Mouse (Mus musculus) small intestine, adult 2 months (tissue): ENCODE results near the gene Ep300. TPM values are rescaled to one million over a fixed set of nuclear protein-coding genes. Genes with fewer than 3 reads are reported as not detected.

ENCODE experiments used
- H3K27ac ChIP-seq: fragments of 200-500 bp; 2 replicates; pipeline ENCODE4 v1.5.1; 2012; ENCODE audit warnings: low read depth, low read length, control low read depth, inconsistent platforms; ENCODE audit not compliant: insufficient read depth
- H3K27me3 ChIP-seq: fragments of 200-500 bp; 2 replicates; pipeline ENCODE4 v1.6.1; 2012; ENCODE audit warnings: mild to moderate bottlenecking, moderate library complexity, low read length, inconsistent platforms; ENCODE audit not compliant: control insufficient read depth, insufficient read depth
- H3K36me3 ChIP-seq: fragments of 200-500 bp; 2 replicates; pipeline ENCODE4 v1.6.1; 2012; ENCODE audit warnings: mild to moderate bottlenecking, low read length, control low read depth, inconsistent platforms; ENCODE audit not compliant: control insufficient read depth, insufficient read depth
- H3K4me1 ChIP-seq: fragments of 200-500 bp; 2 replicates; pipeline ENCODE4 v1.6.1; 2012; ENCODE audit warnings: low read length, inconsistent platforms, mixed read lengths; ENCODE audit not compliant: control insufficient read depth, insufficient read depth, insufficient read length
- H3K4me3 ChIP-seq: fragments of 200-500 bp; 2 replicates; pipeline ENCODE4 v1.5.1; 2012; ENCODE audit warnings: low read depth, mild to moderate bottlenecking, control low read depth, inconsistent platforms, low read length, moderate library complexity
- CTCF ChIP-seq: fragments of 200-500 bp; IDR thresholded peaks from 2 replicates; pipeline ENCODE4 v1.5.1; 2012; ENCODE audit warnings: low read depth, mild to moderate bottlenecking, control low read depth, inconsistent platforms, low read length, moderate library complexity, mixed read lengths; ENCODE audit not compliant: insufficient replicate concordance, insufficient read length; ENCODE audit errors: extremely low read depth
- POLR2A ChIP-seq: fragments of 200-500 bp; IDR thresholded peaks from 2 replicates; pipeline ENCODE4 v1.6.1; 2012; ENCODE audit warnings: low read depth, mild to moderate bottlenecking, control low read depth, inconsistent platforms, low read length, moderate library complexity
- WGBS: fragments of 180-500 bp; shearing (Covaris S2); methylation state at CpG from one replicate; pipeline ENCODE4 v1.1.7; 2018; 5-methylcytosine and 5-hydroxymethylcytosine counted together
- polyA plus RNA-seq: library from polyadenylated mRNA; depleted of rRNA; stranded (reverse); fragments of >200 nt; gene quantifications from 2 replicates; pipeline ENCODE4 v1.2.3, GENCODE M21; 2012

The Ep300 gene
- polyA plus RNA-seq, 1 experiment: 33.3 TPM

DNA sequence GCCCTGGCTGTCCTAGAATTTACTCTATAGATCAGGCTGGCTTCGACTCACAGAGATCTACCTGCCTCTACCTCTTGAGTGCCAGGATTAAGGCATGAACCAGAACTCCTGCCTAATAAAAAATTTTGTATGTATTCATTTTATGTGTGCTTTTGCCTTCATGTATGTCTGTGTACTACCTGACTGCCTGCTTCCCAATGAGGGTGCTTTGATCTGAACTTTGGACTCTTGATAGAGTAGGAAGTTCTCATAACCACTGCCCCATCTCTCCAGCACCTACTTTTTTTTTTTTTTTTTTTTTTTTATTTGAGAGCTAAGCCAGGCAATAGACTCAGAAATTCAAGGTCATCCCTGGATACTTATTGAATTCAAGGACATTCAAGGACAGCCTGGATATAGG is 31.7 kb upstream of the Ep300 start:
- H3K4me1 ChIP-seq: peaks cover 3% of the 10 kb centered on the region; the same call in 1 of the 2 replicates
- no peaks in the 10 kb centered on the region for H3K27me3 ChIP-seq
- TF ChIP-seq CTCF: no peak
- TF ChIP-seq POLR2A: no peak
- no peak overlapping the region for H3K4me3 ChIP-seq
- no peaks in the 10 kb centered on the region for H3K36me3 ChIP-seq
- 26% methylated on average over 1 of the region's 1 CpGs for WGBS
- H3K27ac ChIP-seq: peak overlapping the region; percentile 69

GRCm38 (mm10) chr15:81554558-81555297 is 30.4 kb upstream of the Ep300 start:
- no peaks in the 10 kb centered on the region for H3K27me3 ChIP-seq
- no peaks in the 10 kb centered on the region for H3K36me3 ChIP-seq
- peaks cover 3% of the 10 kb centered on the region; the same call in 1 of the 2 replicates for H3K4me1 ChIP-seq
- peak overlapping the region; percentile 46 for H3K4me3 ChIP-seq
- peak overlapping the region; percentile 82 for H3K27ac ChIP-seq
- 19% methylated on average over 18 of the region's 18 CpGs for WGBS
- TF ChIP-seq POLR2A (no peak), CTCF (peak; percentile 17; the same call in 1 of the 2 replicates)

GRCm38 (mm10) chr15:81555986-81556385 is 29.2 kb upstream of the Ep300 start:
- Histone ChIP-seq H3K27me3 (no peaks in the 10 kb centered on the region), H3K4me1 (peaks cover 3% of the 10 kb centered on the region; the same call in 1 of the 2 replicates), H3K27ac (no peak overlapping the region), H3K36me3 (no peaks in the 10 kb centered on the region), H3K4me3 (no peak overlapping the region)
- TF ChIP-seq POLR2A: no peak
- no peak for TF ChIP-seq CTCF
- 90% methylated on average over 3 of the region's 3 CpGs for WGBS

GRCm38 (mm10) chr15:81561501-81561900 is 23.6 kb upstream of the Ep300 start:
- TF ChIP-seq CTCF: no peak
- TF ChIP-seq POLR2A: no peak
- Histone ChIP-seq H3K4me3 (no peak overlapping the region), H3K4me1 (peaks cover 11% of the 10 kb centered on the region; the same call in 1 of the 2 replicates), H3K27ac (no peak overlapping the region), H3K27me3 (no peaks in the 10 kb centered on the region), H3K36me3 (no peaks in the 10 kb centered on the region)
- WGBS: 44% methylated on average over 3 of the region's 3 CpGs

DNA sequence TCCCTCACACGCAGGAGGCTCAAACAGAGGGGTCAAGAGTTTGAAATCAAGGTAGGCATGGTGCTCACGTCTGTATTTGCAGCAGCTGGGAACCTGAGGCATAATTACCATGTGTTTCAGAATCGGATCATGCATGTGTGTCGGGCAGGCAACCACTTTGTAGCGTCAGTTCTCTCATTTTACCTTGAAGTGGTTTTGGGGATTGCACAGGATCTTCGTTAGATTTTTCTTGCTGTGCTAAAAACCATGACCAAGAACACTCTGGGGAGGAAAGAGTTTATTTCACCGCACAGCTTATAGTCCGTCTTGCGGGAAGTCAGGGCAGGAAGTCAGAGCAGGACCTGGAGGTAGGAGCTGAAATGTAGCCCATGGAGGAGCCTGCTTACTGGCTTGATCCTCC is 23.2 kb upstream of the Ep300 start:
- TF ChIP-seq POLR2A (no peak), CTCF (no peak)
- WGBS: 77% methylated on average over 9 of the region's 9 CpGs
- Histone ChIP-seq H3K36me3 (no peaks in the 10 kb centered on the region), H3K4me3 (no peak overlapping the region), H3K27me3 (no peaks in the 10 kb centered on the region), H3K27ac (no peak overlapping the region), H3K4me1 (peaks cover 11% of the 10 kb centered on the region; the same call in 1 of the 2 replicates)

DNA sequence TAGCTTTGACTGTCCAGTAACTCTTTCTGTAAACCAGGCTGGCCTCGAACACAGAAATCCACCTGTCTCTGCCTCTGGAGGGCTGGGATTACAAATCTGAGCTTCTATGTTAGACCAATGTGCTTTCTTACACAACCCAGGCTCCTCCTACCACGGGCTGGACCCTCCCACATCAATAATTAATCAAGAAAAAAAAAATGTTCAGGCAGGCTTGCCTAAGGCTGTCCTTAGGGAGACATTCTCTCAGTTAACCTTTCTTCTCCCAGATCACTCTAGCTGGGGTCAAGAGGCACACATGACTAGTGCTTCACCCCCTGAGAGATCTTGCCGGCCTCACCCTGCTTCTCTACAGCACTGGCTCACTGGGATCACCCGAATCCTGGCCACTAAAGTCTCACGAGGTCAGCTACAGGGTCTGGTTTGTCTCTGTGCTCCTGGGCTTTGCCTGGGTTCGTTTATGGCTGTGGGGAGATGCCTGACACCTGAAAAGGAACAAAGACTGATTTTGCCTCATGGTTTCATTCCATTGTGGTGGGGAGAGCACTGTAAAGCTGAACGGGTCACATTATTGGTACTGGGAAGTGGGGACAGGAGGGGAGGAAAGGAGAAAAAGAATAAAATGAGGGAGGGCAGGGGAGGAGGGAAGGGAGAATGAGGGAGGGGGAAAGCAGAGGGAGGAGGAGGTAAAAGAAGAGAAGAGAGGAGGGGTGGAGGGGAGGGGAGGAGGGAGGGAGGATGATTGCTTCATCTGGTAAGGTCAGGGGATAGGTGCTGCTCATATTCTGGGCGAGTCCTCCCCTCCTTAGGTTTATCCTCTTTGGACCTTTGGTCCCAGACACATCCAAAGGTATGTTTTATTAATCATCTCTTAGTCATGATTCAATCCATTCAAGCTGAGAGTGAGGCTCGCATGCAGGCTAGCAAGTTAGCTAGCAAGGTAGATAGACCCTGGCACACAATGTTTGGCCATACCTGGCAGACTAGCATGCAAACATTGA is 22.4 kb upstream of the Ep300 start:
- Histone ChIP-seq H3K4me3 (peak overlapping the region; percentile 53), H3K4me1 (peaks cover 12% of the 10 kb centered on the region; the same call in 1 of the 2 replicates), H3K27ac (peak overlapping the region; percentile 98), H3K27me3 (no peaks in the 10 kb centered on the region), H3K36me3 (no peaks in the 10 kb centered on the region)
- TF ChIP-seq POLR2A: no peak
- TF ChIP-seq CTCF: no peak
- 18% methylated on average over 9 of the region's 9 CpGs for WGBS
